Mouse (Mus musculus) hindbrain, embryonic 15.5 days (tissue): ENCODE results near the gene Ppia. TPM values are rescaled to one million over a fixed set of nuclear protein-coding genes. Genes with fewer than 3 reads are reported as not detected.
A peak's percentile ranks its signal among the peaks of the same experiment; 100 is the strongest.
"Not testable (repeated sequence)": the region's sequence is repeated elsewhere in the genome, so short reads cannot be mapped to it uniquely, and the experiment has no call there.

Experiments
- ATAC-seq: fragments of 200-750 bp; cut with Nextera tagmentation; 2 replicates; pipeline ENCODE4 v1.8.0; 2017; ENCODE audit warnings: low read depth, moderate number of reproducible peaks, moderate TSS enrichment; ENCODE audit not compliant: low FRiP score
- H3K27ac ChIP-seq: fragments of 300-500 bp; sonication (generic); replicated peaks from 2 replicates; pipeline ENCODE4 v1.5.1; 2015; ENCODE audit warnings: mild to moderate bottlenecking, inconsistent platforms
- H3K27me3 ChIP-seq: fragments of 300-500 bp; sonication (generic); 2 replicates; pipeline ENCODE4 v1.6.1; 2015; ENCODE audit warnings: control low read depth, inconsistent platforms
- H3K36me3 ChIP-seq: fragments of 300-500 bp; sonication (generic); 2 replicates; pipeline ENCODE4 v1.6.1; 2015; ENCODE audit warnings: control low read depth, inconsistent platforms
- H3K4me1 ChIP-seq: fragments of 300-500 bp; sonication (generic); replicated peaks from 2 replicates; pipeline ENCODE4 v1.6.1; 2015; ENCODE audit warnings: control low read depth, inconsistent platforms
- H3K4me2 ChIP-seq: fragments of 300-500 bp; sonication (generic); 2 replicates; pipeline ENCODE4 v1.6.1; 2015; ENCODE audit warnings: moderate library complexity, mild to moderate bottlenecking, inconsistent platforms
- H3K4me3 ChIP-seq: fragments of 300-500 bp; sonication (generic); 2 replicates; pipeline ENCODE4 v1.5.1; 2015; ENCODE audit warnings: mild to moderate bottlenecking, inconsistent platforms
- H3K9ac ChIP-seq: fragments of 300-500 bp; sonication (generic); 2 replicates; pipeline ENCODE4 v1.6.1; 2015; ENCODE audit warnings: inconsistent platforms
- H3K9me3 ChIP-seq: fragments of 300-500 bp; sonication (generic); 2 replicates; pipeline ENCODE4 v1.6.1; 2016; ENCODE audit warnings: control low read depth, inconsistent platforms
- WGBS: fragments of 180-500 bp; shearing (Covaris S2); methylation state at CpG from one replicate; pipeline ENCODE4 v1.1.7; 2015; 5-methylcytosine and 5-hydroxymethylcytosine counted together
- microRNA-seq: library from miRNA; unstranded; fragments of <30 nt; microRNA quantifications from one replicate; pipeline ENCODE4, GENCODE M21; 2016
- polyA plus RNA-seq: library from polyadenylated mRNA; unstranded; fragments of >200 nt; fragmentation: Nextera tagmentation; extraction: Ambion mirVana; gene quantifications from 2 replicates; pipeline ENCODE4 v1.2.1, GENCODE M21; 2015

Gene Ppia
- polyA plus RNA-seq, 1 experiment from 2014 or later = 4,085 TPM

- H3K4me2 ChIP-seq = no peak overlapping the region
- H3K4me1 ChIP-seq = peaks cover 12% of the 10 kb centered on the region
- ATAC-seq = no peak
- no peak overlapping the region for H3K9ac ChIP-seq
- H3K27me3 ChIP-seq = no peaks in the 10 kb centered on the region
- no peaks in the 10 kb centered on the region for H3K36me3 ChIP-seq
- 92% methylated on average over 7 of the region's 7 CpGs for WGBS
- H3K27ac ChIP-seq = no peak overlapping the region
- H3K4me3 ChIP-seq = no peak overlapping the region
- no peaks in the 10 kb centered on the region for H3K9me3 ChIP-seq
Observed at GRCm38 (mm10) chr11:6445951-6446350, 30.7 kb downstream of the Ppia start.

- H3K4me1 ChIP-seq = peaks cover 12% of the 10 kb centered on the region
- H3K9me3 ChIP-seq = no peaks in the 10 kb centered on the region
- no peak overlapping the region for H3K4me3 ChIP-seq
- no peaks in the 10 kb centered on the region for H3K36me3 ChIP-seq
- no peak overlapping the region for H3K9ac ChIP-seq
- no peaks in the 10 kb centered on the region for H3K27me3 ChIP-seq
- 86% methylated on average over 4 of the region's 4 CpGs for WGBS
- no peak overlapping the region for H3K27ac ChIP-seq
- ATAC-seq = no peak
- H3K4me2 ChIP-seq = no peak overlapping the region
Observed at GRCm38 (mm10) chr11:6447493-6447892, 32.2 kb downstream of the Ppia start.

- 96% methylated on average over 5 of the region's 5 CpGs for whole genome bisulfite sequencing
- H3K9me3 ChIP-seq = not testable (repeated sequence)
Observed at GRCm38 (mm10) chr11:6448155-6448554, 32.9 kb downstream of the Ppia start.

GRCm38 (mm10) chr11:6456083-6456482 lies 40.8 kb downstream of the Ppia start:
- no peak overlapping the region for H3K4me2 ChIP-seq
- no peaks in the 10 kb centered on the region for H3K9me3 ChIP-seq
- no peaks in the 10 kb centered on the region for H3K36me3 ChIP-seq
- H3K4me3 ChIP-seq = no peak overlapping the region
- no peak for ATAC-seq
- no peaks in the 10 kb centered on the region for H3K27me3 ChIP-seq
- no peak overlapping the region for H3K27ac ChIP-seq
- 82% methylated on average over 6 of the region's 6 CpGs for WGBS
- H3K4me1 ChIP-seq = no peaks in the 10 kb centered on the region
- no peak overlapping the region for H3K9ac ChIP-seq

More at GRCm38 (mm10) chr11:6448155-6448554, 32.9 kb downstream of the Ppia start:
- not testable (repeated sequence) for H3K36me3 ChIP-seq, H3K27ac ChIP-seq, H3K27me3 ChIP-seq, H3K4me2 ChIP-seq, H3K9ac ChIP-seq, H3K4me3 ChIP-seq, H3K4me1 ChIP-seq, ATAC-seq

GRCm38 (mm10) chr11:6463159-6463837 lies 48.1 kb downstream of the Ppia start:
- Histone ChIP-seq H3K4me1 (peaks cover 12% of the 10 kb centered on the region), H3K4me3 (no peak overlapping the region), H3K36me3 (peaks cover 15% of the 10 kb centered on the region)

GRCm38 (mm10) chr11:6465122-6465521 lies 49.9 kb downstream of the Ppia start:
- no peak overlapping the region for H3K4me3 ChIP-seq
- H3K4me2 ChIP-seq = no peak overlapping the region
- H3K9ac ChIP-seq = no peak overlapping the region
- no peaks in the 10 kb centered on the region for H3K9me3 ChIP-seq
- H3K27ac ChIP-seq = no peak overlapping the region
- H3K27me3 ChIP-seq = no peaks in the 10 kb centered on the region
- H3K36me3 ChIP-seq = peaks cover 15% of the 10 kb centered on the region
- 25% methylated on average over 4 of the region's 4 CpGs for WGBS
- peak; percentile 65 for ATAC-seq
- peaks cover 24% of the 10 kb centered on the region for H3K4me1 ChIP-seq

More at GRCm38 (mm10) chr11:6463159-6463837, 48.1 kb downstream of the Ppia start:
- no peaks in the 10 kb centered on the region for H3K27me3 ChIP-seq
- ATAC-seq = no peak
- WGBS = 92% methylated on average over 6 of the region's 6 CpGs
- H3K27ac ChIP-seq = no peak overlapping the region
- H3K9ac ChIP-seq = no peak overlapping the region
- no peaks in the 10 kb centered on the region for H3K9me3 ChIP-seq
- H3K4me2 ChIP-seq = no peak overlapping the region

- WGBS = 69% methylated on average over 2 of the region's 2 CpGs
- Histone ChIP-seq H3K4me1 (peaks cover 54% of the 10 kb centered on the region), H3K9me3 (no peaks in the 10 kb centered on the region), H3K27ac (no peak overlapping the region), H3K36me3 (peaks cover 15% of the 10 kb centered on the region), H3K9ac (no peak overlapping the region), H3K27me3 (no peaks in the 10 kb centered on the region), H3K4me3 (no peak overlapping the region), H3K4me2 (0 out of 2 replicates have a peak overlapping the region, but pooled peaks have one; percentile 11)
- no peak for ATAC-seq
Observed at GRCm38 (mm10) chr11:6468541-6468940, 53.3 kb downstream of the Ppia start.

Small RNA genes lying within 50 kb of the gene (microRNA-seq; reads per million reads assigned to microRNA genes)
- gene Mir7651 = 0.87 reads per million

Other genes with a start within 250 kb of the Ppia start
- 0.31 and 0.86 TPM in 2 replicates for gene A730071L15Rik, start 215.4 kb upstream of the Ppia start, polyA plus RNA-seq
- gene Nudcd3, start 215.0 kb upstream of the Ppia start, polyA plus RNA-seq = 64.5 and 65.2 TPM in 2 replicates
- gene Npc1l1, start 185.3 kb upstream of the Ppia start, polyA plus RNA-seq = 0.07 and 0.08 TPM in 2 replicates
- 67.6 and 69.0 TPM in 2 replicates for gene Ddx56, start 147.7 kb upstream of the Ppia start, polyA plus RNA-seq
- 116 TPM in 2 replicates for gene Tmed4, start 140.6 kb upstream of the Ppia start, polyA plus RNA-seq
- 130 and 133 TPM in 2 replicates for gene Ogdh, start 123.8 kb upstream of the Ppia start, polyA plus RNA-seq
- gene Zmiz2, start 26.4 kb upstream of the Ppia start, polyA plus RNA-seq = 29.6 and 30.8 TPM in 2 replicates
- 259 and 323 TPM in 2 replicates for gene H2afv, start 29.0 kb downstream of the Ppia start, polyA plus RNA-seq
- 10.7 and 11.0 TPM in 2 replicates for gene Purb, start 60.5 kb downstream of the Ppia start, polyA plus RNA-seq
- gene Myo1g, start 105.5 kb downstream of the Ppia start, polyA plus RNA-seq = 0.39 and 0.54 TPM in 2 replicates
- 92.2 and 95.9 TPM in 2 replicates for gene Ccm2, start 131.4 kb downstream of the Ppia start, polyA plus RNA-seq
- 85.3 and 89.8 TPM in 2 replicates for gene Nacad, start 190.6 kb downstream of the Ppia start, polyA plus RNA-seq
- gene Tbrg4, start 210.6 kb downstream of the Ppia start, polyA plus RNA-seq = 31.8 and 33.0 TPM in 2 replicates
- gene Wap, start 223.2 kb downstream of the Ppia start, polyA plus RNA-seq = not detected in 2 replicates
- 20.8 and 22.9 TPM in 2 replicates for gene Ramp3, start 243.1 kb downstream of the Ppia start, polyA plus RNA-seq